Mouse (Mus musculus) retina, embryonic 14.5 days (tissue): Measurements from ENCODE around the gene Luc7l2.

Source experiments
- DNase-seq: peaks from one replicate; pipeline ENCODE4 v3.0.0-alpha.2; 2015; ENCODE audit warnings: low spot score

Luc7l2 gene

GRCm38 (mm10) chr6:38650263-38650937 lies 99.3 kb downstream of the Luc7l2 start:
- peak; percentile 84 for DNase-seq
